Mouse (Mus musculus): Measurements from ENCODE around the gene Atxn7.
A peak's percentile ranks its signal among the peaks of the same experiment; 100 is the strongest.

Atxn7 gene

DNA sequence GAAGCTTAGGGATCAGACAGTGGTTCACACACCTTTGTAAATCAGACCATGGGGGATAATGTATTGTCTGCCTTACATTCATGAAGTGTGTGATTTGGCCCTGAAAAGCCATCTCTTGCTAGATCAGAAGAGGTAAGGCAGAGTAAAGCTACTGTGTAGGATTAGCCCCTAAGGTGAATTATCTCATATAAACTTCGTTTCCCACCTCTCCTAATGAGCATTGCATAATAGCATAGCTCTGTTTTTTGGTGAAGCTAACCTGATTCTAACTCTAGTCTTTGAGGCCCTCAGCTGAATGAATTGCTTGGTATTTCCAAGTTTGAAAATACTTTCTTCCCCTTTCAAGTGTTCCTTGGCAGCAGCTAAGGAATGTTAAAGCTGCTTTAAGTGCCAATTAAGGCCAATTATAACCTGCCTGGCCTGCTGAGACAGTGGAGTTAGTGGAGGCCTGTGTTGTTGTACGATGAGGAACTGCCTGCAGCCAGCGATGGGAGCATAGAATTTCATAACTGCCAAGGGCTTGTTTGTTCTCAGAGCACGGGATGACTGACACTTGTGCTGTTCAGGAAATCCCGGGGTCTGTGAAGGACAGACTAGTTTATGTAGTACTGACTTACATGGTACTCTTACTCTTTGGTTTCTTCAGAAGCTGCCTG, 103.4 kb downstream of the Atxn7 start:
- DNase-seq (ENCODE audit: low spot score), result no peak

DNA sequence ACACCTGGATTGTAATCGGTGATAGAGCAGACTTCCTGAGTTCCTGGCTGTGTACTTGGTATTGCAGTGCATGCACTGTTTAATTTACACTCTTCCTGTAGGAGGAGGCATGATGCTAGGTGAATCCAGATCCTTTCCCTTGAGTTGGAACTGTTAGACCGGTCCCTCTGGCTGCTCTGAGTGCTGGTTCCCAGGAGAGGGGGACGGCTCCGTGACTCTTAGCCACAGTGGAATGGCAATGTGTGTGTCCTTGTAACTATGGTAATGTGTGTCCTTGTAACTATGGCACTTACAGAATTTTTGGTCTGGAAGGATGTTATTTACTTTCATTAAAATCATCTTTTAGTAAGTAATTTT, 103.9 kb downstream of the Atxn7 start:
- no peak for DNase-seq (ENCODE audit: low spot score)

DNA sequence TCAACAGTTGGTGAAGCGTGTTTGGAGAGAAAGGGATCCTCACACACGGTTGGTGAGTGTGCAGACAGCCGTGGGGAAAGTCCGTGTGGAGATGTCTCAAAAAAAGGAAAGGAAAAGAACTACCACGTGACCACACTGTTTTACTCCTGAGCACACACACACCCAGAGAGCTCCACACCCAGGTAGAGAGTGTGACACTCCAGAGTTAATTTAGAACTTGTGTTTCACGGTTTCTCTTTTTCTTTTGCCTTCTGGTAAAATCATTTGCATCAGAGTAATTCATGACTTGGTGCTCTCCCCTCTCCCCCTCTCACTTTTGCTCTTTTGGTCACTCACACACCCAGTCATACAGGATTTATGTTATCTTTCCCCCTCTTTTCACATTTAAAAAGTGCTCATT, 105.0 kb downstream of the Atxn7 start:
- no peak for DNase-seq (ENCODE audit: low spot score)

DNA sequence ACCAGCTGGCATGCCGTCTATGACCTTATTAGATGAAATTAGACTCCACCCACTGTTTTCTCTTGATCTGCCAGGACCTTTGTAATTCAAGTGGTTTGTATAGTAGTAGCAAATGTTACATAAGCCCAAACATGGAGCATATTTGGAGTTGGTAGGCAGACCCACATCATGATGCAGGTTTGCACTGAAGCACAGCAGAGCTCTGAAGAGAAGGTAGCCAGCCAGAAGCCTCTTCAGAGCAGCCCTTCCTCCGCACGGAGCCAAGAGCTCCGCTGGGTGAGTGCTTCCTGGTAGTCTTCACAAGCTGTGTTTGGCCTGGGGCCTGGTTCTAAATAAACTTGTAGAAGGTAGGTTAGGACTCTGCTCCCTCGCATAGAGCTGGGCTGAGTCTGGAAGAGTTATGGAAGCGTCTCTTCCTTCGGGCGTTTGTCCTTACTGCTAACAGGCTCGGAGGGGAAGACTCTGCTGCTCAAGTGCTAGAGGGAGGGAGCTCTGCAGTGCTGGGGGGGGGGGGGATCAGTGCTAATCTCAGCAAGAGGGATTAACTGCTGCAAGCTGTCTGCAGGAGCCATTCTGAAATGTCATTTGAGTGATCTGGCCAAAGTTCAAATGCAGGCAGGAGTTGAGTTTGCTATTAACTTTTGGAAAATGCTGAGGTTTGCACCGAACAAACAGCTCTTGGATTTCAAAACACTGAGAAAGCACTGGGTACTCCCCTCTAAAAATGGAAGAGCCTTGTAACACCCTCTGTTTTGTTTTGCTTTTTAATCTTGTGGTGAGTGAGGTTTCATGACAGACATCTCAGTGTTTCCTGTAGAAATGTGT, 106.6 kb downstream of the Atxn7 start:
- peak; percentile 87 for DNase-seq (ENCODE audit: low spot score)

DNA sequence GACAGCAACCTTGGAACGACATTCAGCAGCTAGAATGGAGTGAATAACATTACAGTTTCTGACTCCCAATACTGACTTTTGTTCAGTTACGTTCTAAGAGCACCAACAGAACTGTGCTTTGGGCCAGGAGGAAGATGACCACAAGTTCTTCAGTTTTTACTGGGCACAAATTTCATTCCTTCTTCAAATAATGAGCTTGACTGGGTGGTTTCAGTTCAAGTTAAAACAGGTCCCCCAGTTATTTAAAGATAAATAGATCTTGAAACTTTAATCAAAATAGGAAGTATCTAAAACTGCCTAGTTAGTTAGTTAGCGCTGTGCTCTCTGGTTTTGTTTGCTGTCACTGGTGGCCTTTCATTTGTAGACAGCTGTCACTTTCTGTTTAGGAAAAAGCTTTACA, 107.3 kb downstream of the Atxn7 start:
- no peak for DNase-seq (ENCODE audit: low spot score)

DNA sequence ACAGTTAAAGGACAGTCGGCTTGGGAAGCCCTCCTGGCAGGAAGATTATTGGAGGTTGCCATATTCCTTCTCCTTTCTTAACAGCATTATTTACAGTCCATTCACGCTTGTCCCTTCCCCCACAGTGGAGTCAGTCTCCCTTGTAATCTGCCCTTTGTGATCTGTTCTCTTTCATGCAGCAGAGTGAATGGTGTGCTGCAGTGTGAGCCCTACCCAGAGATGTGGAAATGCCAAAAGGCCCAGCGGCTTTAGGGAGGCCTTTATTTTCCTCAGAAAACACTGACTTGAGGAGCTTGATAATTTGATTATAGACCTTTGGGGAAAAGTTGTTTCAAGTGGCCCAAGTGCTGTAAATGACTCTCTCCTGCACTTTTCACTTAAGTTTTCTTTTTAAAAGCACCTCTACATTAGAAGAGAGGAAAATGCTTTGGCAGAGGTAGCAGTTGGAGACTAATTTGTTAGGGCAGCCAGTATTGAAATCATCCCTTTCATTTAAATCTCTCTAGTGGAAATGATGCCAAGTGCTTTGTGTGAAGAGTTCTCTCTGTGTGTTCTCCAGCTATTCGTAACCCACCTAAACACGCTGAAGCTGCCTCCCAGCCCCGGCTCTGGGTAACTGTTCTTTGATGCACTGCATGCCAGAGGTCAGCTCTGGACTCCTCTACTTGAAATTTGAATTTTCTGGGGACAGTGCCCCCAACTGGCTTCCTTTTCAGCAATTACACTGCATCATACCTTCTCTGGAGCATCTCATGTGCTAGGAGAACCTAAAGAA, 109.5 kb downstream of the Atxn7 start:
- no peak for DNase-seq (ENCODE audit: low spot score)

DNA sequence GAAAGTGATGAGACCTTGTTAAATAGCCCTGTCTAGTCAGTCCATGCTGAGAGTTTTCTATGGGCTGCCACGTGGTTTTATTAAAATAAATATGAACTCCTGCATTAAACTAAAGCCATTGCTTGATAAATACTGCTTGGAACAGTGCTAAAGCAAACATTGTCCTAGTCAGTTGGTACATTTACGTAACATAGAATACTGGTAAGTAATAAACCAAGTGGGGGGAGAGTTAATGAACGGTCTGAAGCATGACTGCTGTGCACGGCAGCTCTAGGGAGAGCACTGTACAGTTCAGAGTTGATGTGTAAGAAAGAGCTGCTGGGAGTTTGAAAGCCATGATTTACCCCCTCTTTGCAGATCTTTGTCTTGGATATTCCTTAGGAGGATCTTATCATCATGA, 110.2 kb downstream of the Atxn7 start:
- DNase-seq (ENCODE audit: low spot score), result no peak

DNA sequence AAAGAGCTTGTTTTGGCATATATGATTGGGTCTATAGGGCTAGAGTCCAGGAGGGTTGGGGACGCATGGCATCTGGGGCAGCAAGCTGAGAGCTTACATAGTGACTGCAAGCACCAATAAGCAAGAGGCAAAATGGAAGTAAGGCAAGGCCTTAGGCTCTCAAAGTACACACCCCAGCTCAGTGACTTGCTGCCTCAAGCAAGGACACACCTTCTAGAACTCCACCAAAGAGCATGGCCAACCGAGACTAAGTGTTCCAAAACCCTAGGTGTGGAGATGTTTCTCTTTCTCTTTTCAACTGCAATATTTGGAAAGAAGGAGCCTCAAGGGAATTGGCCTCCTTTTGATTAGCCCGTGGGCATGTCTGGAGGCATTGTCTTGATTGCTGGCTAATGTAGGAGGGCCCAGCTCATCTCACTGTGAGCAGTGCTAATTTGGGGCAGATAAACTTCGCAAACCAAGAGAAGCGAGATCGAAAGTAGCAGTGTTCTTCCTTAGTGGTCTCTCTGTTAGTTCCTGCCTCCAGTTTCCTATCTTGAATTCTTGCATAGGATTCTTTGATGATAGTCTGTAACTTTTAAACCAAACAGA, 119.5 kb downstream of the Atxn7 start:
- DNase-seq (ENCODE audit: low spot score), result no peak

DNA sequence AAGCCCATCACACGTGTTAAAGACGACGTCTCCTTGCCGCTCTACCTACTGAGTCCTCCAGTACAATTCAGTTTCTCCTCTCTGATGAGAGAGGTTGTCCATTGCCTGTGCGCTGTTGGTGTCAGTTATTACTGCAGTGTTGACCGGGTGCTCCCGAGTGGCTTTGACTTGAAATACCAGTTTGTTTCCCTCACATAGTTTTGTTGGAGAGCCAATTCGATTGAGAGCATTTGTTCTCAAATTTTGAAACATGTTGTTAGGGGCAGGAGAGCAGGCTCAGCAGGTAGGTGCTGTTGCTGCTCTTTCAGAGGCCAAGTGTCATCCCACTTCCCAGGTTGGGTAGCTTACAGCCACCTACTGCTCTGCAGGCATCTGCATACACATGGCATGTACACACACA, 122.6 kb downstream of the Atxn7 start:
- no peak for DNase-seq (ENCODE audit: low spot score)

DNA sequence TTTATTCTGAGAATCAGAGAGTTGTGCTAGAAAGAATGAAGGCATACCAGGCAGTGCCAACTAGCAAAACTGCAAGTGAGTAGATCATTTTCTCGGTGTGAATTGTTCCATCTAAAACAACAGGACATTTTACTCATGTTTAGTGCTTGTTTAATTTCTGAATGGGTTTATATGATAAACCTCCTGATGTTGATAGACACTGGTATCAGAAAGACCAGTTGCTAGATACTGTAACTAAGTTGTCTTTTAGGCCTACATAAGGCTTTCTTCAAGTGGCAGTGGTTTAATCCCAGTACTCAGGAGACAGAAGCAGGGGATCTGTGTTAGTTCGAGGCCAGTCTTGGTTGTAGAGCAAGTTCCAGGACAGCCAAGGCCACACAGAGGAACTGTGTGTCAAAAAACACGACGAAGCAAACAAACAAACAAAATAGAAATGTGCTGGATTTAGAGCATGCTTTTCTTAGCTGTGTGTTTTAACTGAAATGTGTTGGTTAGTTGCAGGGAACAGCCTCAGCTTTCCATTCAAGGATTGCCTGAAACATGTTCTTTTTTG, 125.5 kb downstream of the Atxn7 start:
- no peak for DNase-seq (ENCODE audit: low spot score)

DNA sequence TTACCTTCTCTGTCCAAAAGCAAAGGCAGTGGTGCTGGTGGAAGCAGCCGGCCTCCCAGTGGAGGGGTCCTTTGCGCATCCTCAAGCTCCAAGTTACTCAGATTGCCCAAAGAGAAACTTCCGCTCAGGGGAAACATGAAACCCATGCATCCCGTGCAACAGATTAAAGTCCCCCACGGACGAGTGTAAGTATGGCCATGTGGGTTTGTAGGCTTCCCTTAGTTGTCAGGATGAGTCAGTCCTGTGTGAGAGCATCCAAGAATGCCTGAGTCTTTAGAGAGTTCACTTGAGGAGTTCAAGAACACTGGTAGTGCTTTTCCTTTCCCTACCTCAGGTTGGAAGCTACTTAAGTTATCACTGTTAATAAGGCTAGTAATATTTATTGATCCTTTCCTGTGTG, 126.1 kb downstream of the Atxn7 start:
- DNase-seq (ENCODE audit: low spot score), result no peak

DNA sequence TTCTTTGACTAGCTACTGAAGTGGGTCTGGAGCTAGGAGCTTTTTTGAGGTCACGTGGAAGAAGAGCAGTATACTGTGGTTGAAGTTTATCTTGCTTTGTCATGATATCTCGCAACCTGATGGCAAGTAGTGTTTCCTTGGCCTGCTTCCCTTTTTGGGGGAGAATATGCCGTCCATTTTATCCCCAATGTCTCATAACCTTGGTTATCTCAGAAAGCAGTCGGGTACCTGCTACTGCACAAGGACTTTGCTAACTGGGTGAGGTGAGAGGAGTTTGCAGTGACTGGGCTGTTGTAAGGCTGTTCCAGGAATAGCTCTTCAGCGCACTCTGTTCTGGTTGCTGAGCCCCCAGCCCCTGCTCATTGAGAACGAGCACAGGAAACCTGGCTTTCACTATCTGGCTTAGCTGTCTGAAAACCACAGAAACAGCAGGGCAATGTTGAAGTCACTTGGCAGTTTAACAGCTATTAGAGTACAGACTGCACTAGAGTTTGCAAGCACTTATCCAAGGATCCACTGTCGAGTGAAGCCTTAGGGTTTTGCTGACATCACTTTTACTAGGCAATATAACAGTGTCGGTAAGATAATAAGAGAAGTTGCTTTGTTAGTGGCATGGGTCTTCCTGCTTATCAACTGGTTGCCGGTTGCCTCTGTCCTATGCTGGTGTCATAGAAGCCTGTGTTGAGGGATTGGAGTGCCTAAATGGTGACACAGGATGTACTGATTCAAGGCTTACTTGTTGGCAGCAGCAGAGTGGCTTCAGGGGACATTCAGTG, 127.0 kb downstream of the Atxn7 start:
- no peak for DNase-seq (ENCODE audit: low spot score)

DNA sequence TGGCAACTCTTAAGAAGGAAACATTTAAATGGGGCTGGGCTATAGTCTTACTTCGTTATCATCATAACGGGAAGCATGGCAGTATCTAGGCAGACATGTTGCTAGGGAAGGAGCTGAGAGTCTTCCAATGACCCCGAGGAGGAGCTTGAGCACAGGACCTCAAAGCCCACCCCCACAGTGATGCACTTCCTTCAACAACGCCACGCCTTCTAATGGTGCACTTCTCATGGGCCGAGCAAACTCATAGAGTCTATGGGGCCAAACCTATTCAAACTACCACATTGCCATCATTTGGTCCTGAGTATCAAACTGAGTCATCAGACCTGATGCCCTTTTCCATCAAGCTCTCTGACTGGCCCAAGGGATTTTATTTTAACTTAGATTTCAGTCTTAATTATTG, 129.3 kb downstream of the Atxn7 start:
- DNase-seq (ENCODE audit: low spot score), result no peak

DNA sequence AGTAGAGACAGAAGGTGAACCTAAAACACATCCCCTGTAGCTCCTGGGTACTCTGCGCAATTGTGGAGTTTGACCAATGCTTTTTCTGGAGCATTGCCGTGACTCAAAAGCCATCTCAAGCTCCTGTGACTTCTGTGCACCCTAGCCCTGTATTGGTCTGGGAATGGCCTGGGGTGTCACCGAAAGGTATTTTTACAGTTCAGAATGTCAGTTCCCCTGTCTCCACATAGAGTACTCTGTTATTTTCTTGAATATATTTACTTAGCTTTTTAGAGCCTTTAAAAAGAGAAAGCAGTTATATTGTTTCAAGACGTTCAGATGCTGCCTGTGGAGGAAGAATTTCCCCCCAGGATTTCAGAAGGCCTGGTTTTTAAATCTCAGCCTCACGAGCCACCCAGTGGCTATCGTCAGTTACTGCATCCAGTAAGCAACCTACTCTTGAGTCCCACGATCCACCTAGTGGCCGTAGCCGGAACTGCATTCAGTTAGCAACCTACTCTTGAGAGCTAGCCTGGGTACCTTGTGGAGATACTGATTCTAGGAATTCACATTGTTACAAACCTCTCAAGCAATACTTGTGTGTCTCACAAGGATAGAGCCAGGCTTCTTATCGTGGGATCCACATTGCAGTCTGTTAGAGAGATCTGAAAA, 137.2 kb downstream of the Atxn7 start:
- peak; percentile 66 for DNase-seq (ENCODE audit: low spot score)

DNA sequence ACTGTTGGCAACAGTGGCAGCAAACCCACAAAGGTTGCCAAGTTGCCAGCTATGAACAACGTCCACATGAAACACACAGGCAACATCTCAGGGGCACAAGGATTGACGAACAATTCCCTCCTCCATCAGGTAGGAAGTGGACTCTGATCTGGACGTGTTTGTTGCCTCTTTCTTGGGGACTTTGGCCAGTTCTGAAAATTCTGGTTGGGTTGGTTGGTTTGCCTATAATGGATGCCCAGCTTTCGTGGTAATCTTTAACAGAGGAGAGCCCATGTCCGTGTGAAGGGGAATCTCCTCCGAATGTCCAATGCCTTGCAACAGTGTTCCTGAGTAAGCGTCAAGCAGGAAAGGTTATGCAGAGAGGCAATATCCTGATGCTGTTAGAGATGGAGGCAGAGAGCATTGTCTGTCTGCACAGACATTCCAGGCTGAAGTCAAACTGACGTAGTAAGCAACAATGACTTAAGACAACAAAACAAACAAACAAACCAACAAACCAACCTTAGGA, 139.6 kb downstream of the Atxn7 start:
- DNase-seq (ENCODE audit: low spot score), result peak; percentile 77

DNA sequence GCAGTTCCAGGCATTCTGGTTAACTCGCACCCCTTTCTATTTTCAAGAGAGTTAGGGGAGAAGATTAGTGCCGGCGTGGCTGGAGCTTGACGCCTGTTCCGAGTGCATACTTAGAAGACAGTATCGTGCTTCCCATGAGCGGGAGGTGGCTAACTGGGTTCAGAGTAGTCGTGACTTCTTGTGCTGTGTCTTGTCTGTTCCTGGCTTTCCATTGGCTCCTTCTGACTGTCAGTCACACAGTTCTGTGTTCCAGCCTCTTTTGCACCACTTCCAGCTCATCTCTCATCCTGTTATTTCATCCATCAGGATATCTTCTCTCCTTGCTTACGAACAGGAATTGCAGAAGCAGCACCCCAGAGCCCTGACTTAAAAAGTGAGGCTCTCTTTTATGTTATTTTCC, 140.1 kb downstream of the Atxn7 start:
- no peak for DNase-seq (ENCODE audit: low spot score)

DNA sequence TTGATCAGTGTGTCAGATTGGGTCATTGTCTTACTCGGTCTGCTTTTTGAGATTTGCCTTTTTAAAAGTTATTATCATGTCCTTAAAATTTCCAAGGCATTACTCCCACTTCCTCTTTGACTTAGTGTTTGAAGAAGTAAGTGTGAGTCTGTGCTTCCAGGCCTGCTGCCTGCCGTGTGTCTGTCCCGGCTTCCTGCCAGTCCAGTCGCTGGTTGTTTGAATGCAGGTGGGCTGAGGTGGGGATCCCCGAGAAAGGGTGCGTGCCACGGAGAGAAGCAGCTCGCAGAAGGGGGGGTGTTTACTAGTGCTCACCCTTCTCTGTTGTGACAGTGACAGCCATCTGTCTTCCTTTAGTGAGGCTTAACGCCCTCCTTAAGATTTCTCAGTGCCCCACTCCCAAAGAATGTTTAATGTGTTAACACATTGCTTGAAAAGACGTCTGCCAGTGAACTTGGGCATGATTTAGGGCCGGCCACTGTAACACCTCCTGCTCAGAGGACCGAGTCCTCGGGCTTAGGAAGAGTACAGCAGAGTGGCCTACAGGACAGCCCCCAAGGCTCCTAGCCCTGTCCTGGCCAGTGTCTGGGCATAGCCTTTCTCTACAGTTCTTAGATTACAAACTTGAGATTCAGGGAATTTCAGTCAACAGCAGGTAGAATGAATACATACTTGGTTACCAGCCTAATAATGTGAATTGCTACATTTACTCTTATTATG, 143.1 kb downstream of the Atxn7 start:
- no peak for DNase-seq (ENCODE audit: low spot score)

DNA sequence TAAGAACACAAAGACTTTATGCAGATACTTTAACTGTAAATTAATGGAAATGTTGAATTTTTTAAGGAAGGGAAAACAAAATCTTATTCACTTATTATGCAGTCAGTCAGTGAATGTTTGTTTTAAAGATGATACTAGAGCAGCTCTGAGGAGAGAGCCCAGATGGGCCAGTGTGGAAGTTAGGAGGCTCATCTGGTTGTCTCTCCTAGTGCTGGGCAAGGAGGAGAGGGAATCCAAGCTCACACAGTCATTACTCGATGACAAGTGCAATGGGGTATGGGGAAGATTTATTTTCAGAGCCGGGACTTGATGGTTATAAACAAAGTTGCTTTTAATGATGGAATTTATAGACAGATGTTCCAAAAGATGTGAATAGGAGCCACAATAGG, 143.7 kb downstream of the Atxn7 start:
- no peak for DNase-seq (ENCODE audit: low spot score)

DNA sequence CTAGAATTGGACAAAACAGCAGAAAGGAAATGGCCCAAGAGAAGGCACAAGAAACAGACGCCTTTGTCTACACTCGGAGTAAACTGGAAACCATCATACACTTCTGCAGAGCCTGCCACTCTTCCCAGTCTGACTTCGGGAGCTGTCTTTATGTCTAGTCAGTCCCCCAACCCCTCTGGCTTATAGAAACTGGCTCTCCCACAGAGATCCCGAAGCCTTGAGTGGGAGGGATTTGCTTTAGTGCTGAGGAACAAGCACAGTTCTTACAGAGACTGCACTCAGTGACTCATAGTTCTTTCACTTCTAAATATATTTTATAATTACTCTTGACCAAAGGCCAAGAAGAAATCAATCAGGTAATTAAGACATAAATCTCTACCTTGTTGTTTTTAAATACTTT, 149.5 kb downstream of the Atxn7 start:
- no peak for DNase-seq (ENCODE audit: low spot score)

Measured in yolk sac, embryonic 10.5 days (tissue).